Mouse (Mus musculus): ENCODE measurements around the gene Fam205c. TPM values are rescaled to one million over a fixed set of nuclear protein-coding genes. Genes with fewer than 3 reads are reported as not detected.
"Not testable (repeated sequence)": the region's sequence is repeated elsewhere in the genome, so short reads cannot be mapped to it uniquely, and the experiment has no call there.

Gene Fam205c
- total RNA-seq, 2 experiments from 2014 or later = 0.27 to 0.30 TPM

DNA sequence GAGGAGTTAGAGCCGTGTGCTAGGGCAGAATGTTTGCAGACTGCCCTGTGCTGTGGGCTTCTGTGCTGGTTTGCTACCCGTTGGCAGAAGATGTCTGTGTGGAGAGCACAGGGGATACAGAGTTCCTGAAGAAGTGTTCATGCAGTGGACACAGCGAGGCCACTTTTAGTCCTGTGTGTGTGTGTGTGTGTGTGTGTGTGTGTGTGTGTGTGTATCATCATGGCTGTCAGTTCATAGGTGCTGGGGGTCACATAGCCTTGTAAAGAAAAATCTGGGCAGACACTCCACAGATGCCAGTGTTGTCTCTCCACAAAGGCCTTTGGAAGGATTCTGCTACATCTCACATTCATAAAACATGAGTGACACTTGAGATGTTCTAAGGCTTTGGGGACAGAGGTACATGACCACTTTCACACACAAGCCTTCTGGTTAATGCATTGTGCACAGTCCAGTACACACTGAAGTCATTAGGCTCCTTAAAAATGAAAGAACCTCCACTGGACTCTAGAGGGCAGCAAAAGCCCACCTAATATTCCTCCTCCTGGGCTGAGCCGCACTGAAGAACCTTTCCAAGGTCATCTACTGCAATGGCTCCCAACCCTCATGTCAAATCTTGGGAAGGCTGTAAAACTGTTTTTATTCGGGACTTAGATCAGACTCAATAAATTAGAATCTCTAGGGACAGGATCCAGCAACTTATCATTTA lies 2.7 kb upstream of the Fam205c start:
- DNase-seq = peak; percentile 25 to 41

GRCm38 (mm10) chr4:42872746-42873435 lies 1.1 kb downstream of the Fam205c start:
- DNase-seq = no peak

DNA sequence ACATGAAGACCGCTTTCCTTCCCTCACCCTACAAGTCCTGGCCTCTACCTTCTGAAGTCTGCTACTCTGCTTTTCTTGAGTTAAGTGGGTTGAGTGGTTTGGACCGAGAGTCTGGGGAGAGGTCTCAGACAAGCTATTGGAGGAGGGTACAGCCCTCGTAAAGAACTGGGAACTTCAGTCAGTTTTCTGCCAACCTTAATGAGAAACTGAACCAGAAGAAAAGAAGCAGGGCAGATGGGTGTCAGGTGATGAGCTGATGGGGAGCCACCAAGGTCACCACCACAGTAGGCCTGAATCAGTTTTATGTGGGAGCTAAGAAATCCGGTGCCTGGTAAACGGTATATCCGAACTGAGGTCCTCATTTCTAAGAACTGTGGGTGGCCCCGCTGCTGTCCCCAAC lies 1.9 kb downstream of the Fam205c start:
- no peak for DNase-seq

GRCm38 (mm10) chr4:42870748-42871147 lies 3.3 kb downstream of the Fam205c start:
- no peak for DNase-seq

- DNase-seq = no peak
Observed at GRCm38 (mm10) chr4:42868193-42868592, 5.8 kb downstream of the Fam205c start.

DNA sequence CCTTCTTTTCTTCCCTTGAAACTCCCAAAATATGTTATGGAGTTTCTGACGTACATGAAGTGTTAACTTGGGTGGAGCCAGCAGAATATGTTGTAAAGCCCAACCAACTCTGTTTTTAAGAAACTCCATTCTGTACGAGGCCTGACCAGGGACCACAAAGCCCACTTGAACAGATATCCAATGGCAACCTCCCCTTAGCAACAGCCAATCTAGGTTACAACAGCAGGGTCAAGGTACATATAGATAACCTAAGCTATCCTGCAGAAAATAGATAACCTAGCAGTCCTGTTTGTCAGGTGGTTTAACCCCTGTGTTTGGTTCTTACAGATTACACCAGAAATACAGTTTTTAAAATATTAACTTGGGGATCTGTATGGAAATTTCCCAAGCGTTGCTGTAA lies 6.6 kb downstream of the Fam205c start:
- DNase-seq = no peak

GRCm38 (mm10) chr4:42863487-42863886 lies 10.5 kb downstream of the Fam205c start:
- DNase-seq = not testable (repeated sequence)

GRCm38 (mm10) chr4:42860483-42860882 lies 13.6 kb downstream of the Fam205c start:
- not testable (repeated sequence) for DNase-seq

- not testable (repeated sequence) for DNase-seq
Observed at GRCm38 (mm10) chr4:42856671-42857070, 17.4 kb downstream of the Fam205c start, which contains the start of gene Gm12394. TSS of gene Gm12394 (minus strand) at chr4:42856771.

DNA sequence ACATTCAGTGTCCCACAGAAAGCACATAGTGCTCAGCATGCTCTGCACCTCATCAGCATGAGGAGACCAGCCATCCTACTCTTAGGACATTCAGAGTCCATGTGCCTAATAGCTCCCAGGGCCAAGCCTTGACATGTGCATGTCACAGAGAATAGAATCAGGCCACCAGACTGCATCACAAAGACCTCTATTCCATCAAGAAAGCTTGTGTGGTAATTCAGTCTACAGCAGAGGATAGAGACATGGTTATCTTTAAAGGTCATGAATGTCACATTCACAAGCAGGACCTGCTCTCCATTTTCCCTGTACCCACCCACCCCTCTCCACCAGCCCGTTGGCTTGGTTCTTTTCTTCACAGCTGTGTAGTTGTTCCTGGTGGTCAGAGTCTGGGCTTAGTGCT lies 20.2 kb downstream of the Fam205c start, which contains the start of gene Fam205a1:
Fam205a1 (minus strand) TSS at position 101 of the 400 bp plus-strand sequence.
- not testable (repeated sequence) for DNase-seq

Other genes starting within 250 kb of the Fam205c start
- 10 to 100 TPM; 10.2 to 15.9 TPM for gene Gm2564, start 244.5 kb downstream of the Fam205c start, total RNA-seq (2021)
- not detected for gene Ccl27b, start 219.0 kb downstream of the Fam205c start, total RNA-seq (2021)
- gene Il11ra2, start 212.3 kb downstream of the Fam205c start, total RNA-seq (2021) = not detected
- gene 4930578G10Rik, start 138.7 kb downstream of the Fam205c start, total RNA-seq (2021) = 1 to 10 TPM; 1.2 to 2.0 TPM
- gene Ccl19, start 117.7 kb downstream of the Fam205c start, total RNA-seq (2021) = under 1 TPM in 1 of 2 experiments, not detected in 1; 0.67 TPM
- not detected for gene Ccl21a, start 100.2 kb downstream of the Fam205c start, total RNA-seq (2021)
- gene Fam205a1, start 20.3 kb downstream of the Fam205c start, total RNA-seq (2021) = under 1 TPM in 1 of 2 experiments, not detected in 1; 0.12 TPM
- under 1 TPM; 0.48 to 0.92 TPM for gene Gm12394, start 17.5 kb downstream of the Fam205c start, total RNA-seq (2021)
- gene Phf24, start 42.4 kb upstream of the Fam205c start, total RNA-seq (2021) = 100 to 1,000 TPM; 148 to 149 TPM
- 100 to 1,000 TPM; 203 to 221 TPM for gene Dnajb5, start 75.6 kb upstream of the Fam205c start, total RNA-seq (2021)
- gene 1700022I11Rik, start 95.4 kb upstream of the Fam205c start, total RNA-seq (2021) = not detected
- 100 to 1,000 TPM; 188 to 194 TPM for gene Vcp, start 126.3 kb upstream of the Fam205c start, total RNA-seq (2021)
- 1 to 10 TPM; 8.3 to 8.9 TPM for gene Fancg, start 136.3 kb upstream of the Fam205c start, total RNA-seq (2021)
- 10 to 100 TPM; 24.9 to 27.0 TPM for gene Pigo, start 151.6 kb upstream of the Fam205c start, total RNA-seq (2021)
- gene Stoml2, start 157.5 kb upstream of the Fam205c start, total RNA-seq (2021) = 100 to 1,000 TPM in 1 of 2 experiments, 10 to 100 TPM in 1; 93.4 to 102 TPM
- 10 to 100 TPM; 39.2 to 39.8 TPM for gene Fam214b, start 172.0 kb upstream of the Fam205c start, total RNA-seq (2021)
- 10 to 100 TPM; 39.1 to 42.1 TPM for gene Unc13b, start 184.7 kb upstream of the Fam205c start, total RNA-seq (2021)

Measured in layer of hippocampus, postnatal 36 days (tissue).